12 mouse cellular contexts compared by ENCODE assay signal in the genomic region with DNA sequence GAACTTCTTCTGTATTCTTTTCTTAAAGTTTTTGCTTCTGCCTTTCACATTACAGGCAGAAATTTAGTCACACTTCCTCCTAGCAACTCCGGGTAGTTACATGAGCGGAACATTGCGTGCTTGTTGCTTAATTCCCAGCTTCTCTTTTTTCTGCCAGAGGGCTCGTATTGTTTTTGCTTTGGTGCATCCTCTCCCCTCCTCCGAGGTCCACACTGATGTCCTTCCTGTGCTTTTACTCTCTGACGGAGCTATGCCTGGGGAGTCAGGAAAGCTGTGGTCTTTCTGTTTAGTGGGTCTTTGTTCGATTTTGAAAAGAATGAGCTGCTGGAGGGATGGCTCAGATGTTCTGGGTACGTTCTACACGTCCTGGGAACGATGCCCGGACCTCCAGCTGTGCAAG. TPM values are rescaled to one million over a fixed set of nuclear protein-coding genes. Genes with fewer than 3 reads are reported as not detected.
DNase-seq lines count a peak whose midpoint lies in the region; ATAC-seq and TF ChIP-seq lines count a peak whose summit lies in the region.
"Had no signal": no experiment of that assay in that cellular context is flagged by ENCODE, and none has a peak within 500 bp of the region (broad histone marks: within the 10 kb centered on the region; RNA-seq: fewer than 3 reads in every experiment).

No protein-coding gene starts in this region.

- H3K27me3 ChIP-seq in heart, adult 2 months (ENCODE audit: control insufficient read depth, insufficient read depth, low read length) = no peaks in the 10 kb centered on the region
- no peaks in the 10 kb centered on the region for H3K27me3 ChIP-seq in heart, embryonic 12.5 days (replicated peaks)
- H3K27me3 ChIP-seq in liver, embryonic 16.5 days (ENCODE audit: control insufficient read depth, insufficient read depth, low read depth, low read length) = no peaks in the 10 kb centered on the region
- H3K27me3 ChIP-seq in hindbrain, postnatal 0 days (ENCODE audit: insufficient read depth, low read length) = no peaks in the 10 kb centered on the region
- H3K27me3 ChIP-seq: limb, embryonic 13.5 days; Patski had no signal

- H3K4me1 ChIP-seq in heart, adult 2 months (ENCODE audit: control insufficient read depth, insufficient read depth, low read length) = no peaks in the 10 kb centered on the region
- no peaks in the 10 kb centered on the region for H3K4me1 ChIP-seq in heart, embryonic 12.5 days (replicated peaks)
- no peaks in the 10 kb centered on the region for H3K4me1 ChIP-seq in liver, embryonic 16.5 days (ENCODE audit: control insufficient read depth, low read depth, low read length)
- no peaks in the 10 kb centered on the region for H3K4me1 ChIP-seq in hindbrain, postnatal 0 days (ENCODE audit: insufficient read depth, low read length)
- H3K4me1 ChIP-seq: limb, embryonic 13.5 days had no signal

- H3K4me2 ChIP-seq in heart, embryonic 12.5 days = no peak overlapping the region
- no peak overlapping the region for H3K4me2 ChIP-seq in liver, embryonic 16.5 days (ENCODE audit: low read depth, low read length)
- no peak overlapping the region for H3K4me2 ChIP-seq in hindbrain, postnatal 0 days (ENCODE audit: low read depth, low read length)
- H3K4me2 ChIP-seq: limb, embryonic 13.5 days had no signal

- no peak overlapping the region for H3K27ac ChIP-seq in heart, adult 2 months
- no peak overlapping the region for H3K27ac ChIP-seq in heart, embryonic 12.5 days (ENCODE audit: poor library complexity, severe bottlenecking)
- H3K27ac ChIP-seq in liver, embryonic 16.5 days (ENCODE audit: low read length) = peak overlapping the region; percentile 49
- H3K27ac ChIP-seq in hindbrain, postnatal 0 days = no peak overlapping the region
- H3K27ac ChIP-seq: limb, embryonic 13.5 days had no signal

- 53% methylated on average over 11 of the region's 11 CpGs for WGBS in heart, adult 2 months
- 72% methylated on average over 11 of the region's 11 CpGs for WGBS in heart, embryonic 12.5 days
- WGBS in liver, embryonic 16.5 days (ENCODE audit: insufficient replicate concordance) = 46% methylated on average over 11 of the region's 11 CpGs
- WGBS in hindbrain, postnatal 0 days = 52% methylated on average over 11 of the region's 11 CpGs

- H3K9me3 ChIP-seq in heart, embryonic 12.5 days (replicated peaks) = no peaks in the 10 kb centered on the region
- no peaks in the 10 kb centered on the region for H3K9me3 ChIP-seq in liver, embryonic 16.5 days (replicated peaks; ENCODE audit: control insufficient read depth, low read length)
- no peaks in the 10 kb centered on the region for H3K9me3 ChIP-seq in hindbrain, postnatal 0 days (ENCODE audit: low read length)
- H3K9me3 ChIP-seq: limb, embryonic 13.5 days had no signal

- DNase-seq in heart, adult 2 months = peak; percentile 52 to 56
- DNase-seq in liver = no peak
- DNase-seq in heart, postnatal 10 days = peak; percentile 18 to 22
- no peak for DNase-seq in cerebellum, adult 9-11 months
- DNase-seq in hindbrain, postnatal 0 days (ENCODE audit: low spot score) = no peak
- DNase-seq: retina, postnatal 1 day had no signal

- intact Hi-C loops in heart, adult 2 months (cut with DNase I) = loop anchor here (2.0 kb wide), 1 partner anchor 217 kb away; no protein-coding TSS in a partner anchor
- intact Hi-C loops in heart, postnatal 10 days (cut with DNase I) = no loop called here

- H3K9ac ChIP-seq in heart, adult 2 months (ENCODE audit: low read depth, low read length) = no peak overlapping the region
- H3K9ac ChIP-seq in heart, embryonic 12.5 days = no peak overlapping the region
- H3K9ac ChIP-seq in liver, embryonic 16.5 days (ENCODE audit: low read depth, low read length) = no peak overlapping the region
- H3K9ac ChIP-seq in hindbrain, postnatal 0 days (replicated peaks; ENCODE audit: low read length) = no peak overlapping the region
- H3K9ac ChIP-seq: limb, embryonic 13.5 days had no signal

- no peak overlapping the region for H3K4me3 ChIP-seq in heart, adult 2 months
- no peak overlapping the region for H3K4me3 ChIP-seq in heart, embryonic 12.5 days
- H3K4me3 ChIP-seq in liver, embryonic 16.5 days (ENCODE audit: low read depth, low read length) = no peak overlapping the region
- H3K4me3 ChIP-seq in hindbrain, postnatal 0 days (ENCODE audit: low read length) = no peak overlapping the region
- H3K4me3 ChIP-seq: limb, embryonic 13.5 days had no signal

- TF ChIP-seq CTCF in heart, adult 2 months (IDR thresholded peaks at IDR 0.05) = no peak
- no peak for TF ChIP-seq CTCF in hindbrain, postnatal 0 days (IDR thresholded peaks at IDR 0.05; ENCODE audit: low read depth)

- H3K36me3 ChIP-seq in heart, adult 2 months (ENCODE audit: control insufficient read depth, insufficient read depth, low read length) = peaks cover 1% of the 10 kb centered on the region; the same call in 1 of the 2 replicates
- peaks cover 79% of the 10 kb centered on the region for H3K36me3 ChIP-seq in heart, embryonic 12.5 days
- peaks cover 6% of the 10 kb centered on the region for H3K36me3 ChIP-seq in liver, embryonic 16.5 days (ENCODE audit: control insufficient read depth, insufficient read depth)
- peaks cover 60% of the 10 kb centered on the region for H3K36me3 ChIP-seq in hindbrain, postnatal 0 days (ENCODE audit: insufficient read depth, low read length)

- ATAC-seq in heart, embryonic 12.5 days (ENCODE audit: insufficient number of reproducible peaks, low FRiP score) = no peak
- ATAC-seq in liver, embryonic 16.5 days (ENCODE audit: low read depth) = peak; percentile 24; the same call in 1 of the 2 replicates
- peak; percentile 81 for ATAC-seq in megakaryocyte progenitor cell, adult 5-6 weeks (replicated peaks; ENCODE audit: poor library complexity)
- ATAC-seq in hindbrain, postnatal 0 days = no peak
- ATAC-seq: forebrain, embryonic 14.5 days; Patski had no signal

- H3K79me2 ChIP-seq in heart, adult 2 months (replicated peaks; ENCODE audit: control insufficient read depth, insufficient read depth, low read length) = no peaks in the 10 kb centered on the region

- TF ChIP-seq EP300 in heart, adult 2 months (IDR thresholded peaks at IDR 0.05; ENCODE audit: insufficient read depth, low read depth, low read length) = no peak

- TF ChIP-seq POLR2A in heart, adult 2 months (IDR thresholded peaks at IDR 0.05; ENCODE audit: insufficient read depth, low read depth, low read length) = no peak

RNA-seq across cellular contexts. Expression of gene Washc2, which starts 19.9 kb away (rescaled TPM):
- total RNA-seq in heart, adult 2 months (2021) = 10 to 100 TPM; 18.1 to 24.5 TPM
- polyA plus RNA-seq in heart, adult 2 months (2012; rRNA removed) = 17.7 and 25.4 TPM in 2 replicates
- polyA plus RNA-seq in heart, embryonic 12.5 days (2016; fragmentation: Nextera tagmentation; extraction: Ambion mirVana) = 39.6 and 42.1 TPM in 2 replicates
- polyA plus RNA-seq in liver, embryonic 16.5 days (2015; fragmentation: Nextera tagmentation; extraction: Ambion mirVana) = 12.9 and 13.2 TPM in 2 replicates
- total RNA-seq in heart, postnatal 10 days (2021) = 10 to 100 TPM; 35.8 to 38.5 TPM
- total RNA-seq in megakaryocyte progenitor cell, adult 5-6 weeks (2015) = 30.8 and 39.0 TPM in 2 replicates
- 47.5 and 57.1 TPM in 2 replicates for total RNA-seq in megakaryocyte progenitor cell, adult 5-6 weeks (2017)
- total RNA-seq in hindbrain, postnatal 0 days (2014; rRNA removed) = 73.2 and 81.8 TPM in 2 replicates
- polyA plus RNA-seq in hindbrain, postnatal 0 days (2015; fragmentation: Nextera tagmentation; extraction: Ambion mirVana) = 61.5 and 62.1 TPM in 2 replicates

RNA-seq across cellular contexts. Expression of gene Tmcc1, which starts 34.5 kb away (rescaled TPM):
- total RNA-seq in heart, adult 2 months (2021) = 10 to 100 TPM; 32.1 to 33.8 TPM
- 16.7 and 28.9 TPM in 2 replicates for polyA plus RNA-seq in heart, adult 2 months (2012; rRNA removed)
- polyA plus RNA-seq in heart, embryonic 12.5 days (2016; fragmentation: Nextera tagmentation; extraction: Ambion mirVana) = 11.0 and 13.1 TPM in 2 replicates
- polyA plus RNA-seq in liver, embryonic 16.5 days (2015; fragmentation: Nextera tagmentation; extraction: Ambion mirVana) = 3.3 and 3.6 TPM in 2 replicates
- 10 to 100 TPM; 27.3 to 28.7 TPM for total RNA-seq in heart, postnatal 10 days (2021)
- 7.8 and 9.7 TPM in 2 replicates for total RNA-seq in megakaryocyte progenitor cell, adult 5-6 weeks (2015)
- total RNA-seq in megakaryocyte progenitor cell, adult 5-6 weeks (2017) = 11.4 and 15.6 TPM in 2 replicates
- total RNA-seq in hindbrain, postnatal 0 days (2014; rRNA removed) = 33.9 and 36.9 TPM in 2 replicates
- polyA plus RNA-seq in hindbrain, postnatal 0 days (2015; fragmentation: Nextera tagmentation; extraction: Ambion mirVana) = 13.0 and 14.0 TPM in 2 replicates

RNA-seq across cellular contexts. Expression of gene Zfand4, which starts 36.3 kb away (rescaled TPM):
- total RNA-seq in heart, adult 2 months (2021) = 1 to 10 TPM; 3.2 to 4.0 TPM
- 1.8 and 2.9 TPM in 2 replicates for polyA plus RNA-seq in heart, adult 2 months (2012; rRNA removed)
- polyA plus RNA-seq in heart, embryonic 12.5 days (2016; fragmentation: Nextera tagmentation; extraction: Ambion mirVana) = 4.5 and 5.3 TPM in 2 replicates
- 4.9 and 5.4 TPM in 2 replicates for polyA plus RNA-seq in liver, embryonic 16.5 days (2015; fragmentation: Nextera tagmentation; extraction: Ambion mirVana)
- total RNA-seq in heart, postnatal 10 days (2021) = 1 to 10 TPM; 3.9 to 4.7 TPM
- total RNA-seq in megakaryocyte progenitor cell, adult 5-6 weeks (2015) = 31.0 and 32.1 TPM in 2 replicates
- total RNA-seq in megakaryocyte progenitor cell, adult 5-6 weeks (2017) = 25.1 and 29.3 TPM in 2 replicates
- 2.5 and 3.9 TPM in 2 replicates for total RNA-seq in hindbrain, postnatal 0 days (2014; rRNA removed)
- polyA plus RNA-seq in hindbrain, postnatal 0 days (2015; fragmentation: Nextera tagmentation; extraction: Ambion mirVana) = 6.3 and 7.0 TPM in 2 replicates

Comparison
In these comparisons a context has a peak if more than half of its experiments do, and no peak if none do; other contexts are left out.
1. DNase-seq: peak in heart, adult 2 months (2 of 2) and heart, postnatal 10 days (2 of 2); none in liver (single experiment), cerebellum, adult 9-11 months (single experiment) and hindbrain, postnatal 0 days (single experiment).
2. ATAC-seq: peak in liver, embryonic 16.5 days (single experiment) and megakaryocyte progenitor cell, adult 5-6 weeks (single experiment); none in heart, embryonic 12.5 days (single experiment) and hindbrain, postnatal 0 days (single experiment).